Mouse (Mus musculus): ENCODE data around the gene Bzw2.

GRCm38 (mm10) chr12:36065911-36066310, 92.0 kb downstream of the Bzw2 start:
- TF ChIP-seq CTCF (IDR thresholded peaks at IDR 0.05; ENCODE audit: low read depth) (no peak), EP300 (optimal IDR thresholded peaks at IDR 0.05) (no peak)
